Mouse (Mus musculus) thymus, postnatal 25 days (tissue): ENCODE results near the gene Cdkal1.

Experiments
- DNase-seq: peaks from one replicate; pipeline ENCODE4 v3.0.0; 2022

Gene Cdkal1

GRCm38 (mm10) chr13:29765296-29765695 is 90.2 kb downstream of the Cdkal1 start:
- DNase-seq = no peak

- no peak for DNase-seq
These were observed 95.6 kb downstream of the Cdkal1 start for GRCm38 (mm10) chr13:29759691-29760467.

- no peak for DNase-seq
These were observed 99.4 kb downstream of the Cdkal1 start for GRCm38 (mm10) chr13:29756052-29756451.

- no peak for DNase-seq
These were observed 102.2 kb downstream of the Cdkal1 start for GRCm38 (mm10) chr13:29753254-29753653.

- DNase-seq = no peak
These were observed 103.4 kb downstream of the Cdkal1 start for GRCm38 (mm10) chr13:29752061-29752460.

- no peak for DNase-seq
These were observed 104.3 kb downstream of the Cdkal1 start for GRCm38 (mm10) chr13:29751201-29751600.

- no peak for DNase-seq
These were observed 108.2 kb downstream of the Cdkal1 start for GRCm38 (mm10) chr13:29747347-29747647.

- DNase-seq = peak; percentile 56
These were observed 108.8 kb downstream of the Cdkal1 start for GRCm38 (mm10) chr13:29746501-29747346.

GRCm38 (mm10) chr13:29745073-29745472 is 110.4 kb downstream of the Cdkal1 start:
- no peak for DNase-seq

- peak; percentile 34 for DNase-seq
These were observed 111.3 kb downstream of the Cdkal1 start for GRCm38 (mm10) chr13:29744188-29744587.

- DNase-seq = no peak
These were observed 111.7 kb downstream of the Cdkal1 start for GRCm38 (mm10) chr13:29743761-29744160.

GRCm38 (mm10) chr13:29737675-29738461 is 117.6 kb downstream of the Cdkal1 start:
- no peak for DNase-seq

GRCm38 (mm10) chr13:29734496-29734895 is 121.0 kb downstream of the Cdkal1 start:
- DNase-seq = no peak

- DNase-seq = no peak
These were observed 129.2 kb downstream of the Cdkal1 start for GRCm38 (mm10) chr13:29726154-29726825.

GRCm38 (mm10) chr13:29724855-29725254 is 130.6 kb downstream of the Cdkal1 start:
- no peak for DNase-seq

- no peak for DNase-seq
These were observed 132.3 kb downstream of the Cdkal1 start for GRCm38 (mm10) chr13:29723150-29723549.

GRCm38 (mm10) chr13:29721206-29721605 is 134.3 kb downstream of the Cdkal1 start:
- DNase-seq = no peak

GRCm38 (mm10) chr13:29716550-29716949 is 138.9 kb downstream of the Cdkal1 start:
- DNase-seq = no peak

GRCm38 (mm10) chr13:29715241-29715841 is 140.1 kb downstream of the Cdkal1 start:
- no peak for DNase-seq

GRCm38 (mm10) chr13:29707620-29708019 is 147.9 kb downstream of the Cdkal1 start:
- DNase-seq = no peak

GRCm38 (mm10) chr13:29701400-29701799 is 154.1 kb downstream of the Cdkal1 start:
- no peak for DNase-seq

GRCm38 (mm10) chr13:29699896-29700295 is 155.6 kb downstream of the Cdkal1 start:
- DNase-seq = no peak
